Mouse (Mus musculus): ENCODE data around the gene Ano8. TPM values are rescaled to one million over a fixed set of nuclear protein-coding genes. Genes with fewer than 3 reads are reported as not detected.
A peak's percentile ranks its signal among the peaks of the same experiment; 100 is the strongest.

Gene Ano8
- polyA plus RNA-seq, 2 experiments from 2014 or later, result 0.20 TPM; not detected in 1

- no peak for ATAC-seq
These were observed 15.4 kb downstream of the Ano8 start for GRCm38 (mm10) chr8:71470146-71470912.

- no peak for ATAC-seq
These were observed 16.4 kb downstream of the Ano8 start for GRCm38 (mm10) chr8:71469411-71469810.

GRCm38 (mm10) chr8:71468916-71469315 is 16.8 kb downstream of the Ano8 start, which contains the start of gene Dda1:
Dda1 (plus strand) TSS chr8:71469199.
- peak; percentile 82 for ATAC-seq

- ATAC-seq, result no peak
These were observed 17.8 kb downstream of the Ano8 start for GRCm38 (mm10) chr8:71468001-71468400.

- no peak for ATAC-seq
These were observed 18.6 kb downstream of the Ano8 start for GRCm38 (mm10) chr8:71467201-71467600.

- ATAC-seq, result no peak
These were observed 19.6 kb downstream of the Ano8 start for GRCm38 (mm10) chr8:71466198-71466597.

- ATAC-seq, result no peak
These were observed 20.0 kb downstream of the Ano8 start for GRCm38 (mm10) chr8:71465733-71466132.

GRCm38 (mm10) chr8:71464513-71465500 is 21.0 kb downstream of the Ano8 start, which contains the start of gene Mrpl34:
Mrpl34 (plus strand) TSS chr8:71464959.
- peak; percentile 65 for ATAC-seq

- peak; percentile 42 for ATAC-seq
These were observed 22.4 kb downstream of the Ano8 start, which contains the start of gene Abhd8 for GRCm38 (mm10) chr8:71463188-71464033. Abhd8 (minus strand) TSS chr8:71463655.

- peak; percentile 81 for ATAC-seq
These were observed 23.0 kb downstream of the Ano8 start for GRCm38 (mm10) chr8:71462786-71463185.

GRCm38 (mm10) chr8:71462191-71462590 is 23.6 kb downstream of the Ano8 start:
- no peak for ATAC-seq

GRCm38 (mm10) chr8:71461152-71461840 is 24.5 kb downstream of the Ano8 start:
- ATAC-seq, result no peak

- no peak for ATAC-seq
These were observed 25.0 kb downstream of the Ano8 start for GRCm38 (mm10) chr8:71460716-71461115.

GRCm38 (mm10) chr8:71457659-71458270 is 28.0 kb downstream of the Ano8 start:
- no peak for ATAC-seq

- ATAC-seq, result no peak
These were observed 28.9 kb downstream of the Ano8 start for GRCm38 (mm10) chr8:71456906-71457305.

GRCm38 (mm10) chr8:71454668-71455067 is 31.1 kb downstream of the Ano8 start:
- ATAC-seq, result no peak

- no peak for ATAC-seq
These were observed 33.1 kb downstream of the Ano8 start for GRCm38 (mm10) chr8:71452669-71453068.

GRCm38 (mm10) chr8:71451777-71452176 is 34.0 kb downstream of the Ano8 start:
- ATAC-seq, result no peak

- no peak for ATAC-seq
These were observed 34.4 kb downstream of the Ano8 start for GRCm38 (mm10) chr8:71451337-71451736.

GRCm38 (mm10) chr8:71445096-71445495 is 40.7 kb downstream of the Ano8 start:
- no peak for ATAC-seq

- ATAC-seq, result peak; percentile 74
These were observed 44.4 kb downstream of the Ano8 start for GRCm38 (mm10) chr8:71441404-71441803.
